Mouse (Mus musculus) lung, adult 2 months (tissue): ENCODE results near the gene Homez.

ENCODE experiments used
- CTCF ChIP-seq: fragments of 200-500 bp; IDR thresholded peaks from 2 replicates; pipeline ENCODE4 v1.5.1; 2011; ENCODE audit warnings: mild to moderate bottlenecking, low read length, control low read depth; ENCODE audit not compliant: insufficient read depth
- POLR2A ChIP-seq: fragments of 200-500 bp; IDR thresholded peaks from 2 replicates; pipeline ENCODE4 v1.6.1; 2011; ENCODE audit warnings: low read depth, mild to moderate bottlenecking, control low read depth, low read length, borderline replicate concordance; ENCODE audit errors: extremely low read depth

DNA sequence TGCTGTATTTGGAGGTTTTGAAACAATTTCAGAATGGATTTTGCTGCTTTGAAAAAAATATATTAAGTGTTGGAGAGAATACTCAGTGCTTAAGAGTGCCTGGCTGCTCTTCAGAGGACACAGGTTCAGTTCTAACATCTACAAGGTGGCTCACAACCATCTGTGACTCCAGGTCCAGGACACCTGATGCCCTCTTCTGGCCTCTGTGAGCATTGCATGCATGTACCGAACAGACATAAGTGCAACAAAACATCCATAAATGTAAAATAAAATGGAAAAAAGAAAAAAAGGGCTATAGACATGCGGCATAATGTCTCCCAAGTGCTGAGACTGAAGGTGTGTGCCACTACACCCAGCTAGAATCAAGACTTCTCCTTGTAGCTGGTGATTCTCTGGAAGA lies 10.2 kb downstream of the Homez start:
- TF ChIP-seq CTCF (peak; percentile 85), POLR2A (no peak)
